Mouse (Mus musculus) kidney, embryonic 16.5 days (tissue): ENCODE measurements around the gene Mxra8. TPM values are rescaled to one million over a fixed set of nuclear protein-coding genes. Genes with fewer than 3 reads are reported as not detected.

Source experiments
- ATAC-seq: fragments of 200-750 bp; cut with Nextera tagmentation; 2 replicates; pipeline ENCODE4 v1.8.0; 2017; ENCODE audit warnings: moderate TSS enrichment; ENCODE audit not compliant: low FRiP score, low TSS enrichment
- H3K27ac ChIP-seq: fragments of 300-500 bp; sonication (generic); 2 replicates; pipeline ENCODE4 v1.5.1; 2014; ENCODE audit warnings: low read length
- H3K27me3 ChIP-seq: fragments of 300-500 bp; sonication (generic); 2 replicates; pipeline ENCODE4 v1.6.1; 2014; ENCODE audit warnings: low read length, control low read depth, mixed read lengths; ENCODE audit not compliant: insufficient read depth
- H3K36me3 ChIP-seq: fragments of 300-500 bp; sonication (generic); 2 replicates; pipeline ENCODE4 v1.6.1; 2014; ENCODE audit warnings: low read length, control low read depth, mixed read lengths; ENCODE audit not compliant: insufficient read depth
- H3K4me1 ChIP-seq: fragments of 300-500 bp; sonication (generic); 2 replicates; pipeline ENCODE4 v1.6.1; 2014; ENCODE audit warnings: low read length, control low read depth, mixed read lengths; ENCODE audit not compliant: insufficient read depth
- H3K4me2 ChIP-seq: fragments of 300-500 bp; sonication (generic); replicated peaks from 2 replicates; pipeline ENCODE4 v1.6.1; 2014; ENCODE audit warnings: low read depth, low read length
- H3K4me3 ChIP-seq: fragments of 300-500 bp; sonication (generic); 2 replicates; pipeline ENCODE4 v1.5.1; 2014; ENCODE audit warnings: mild to moderate bottlenecking, low read length
- H3K9ac ChIP-seq: fragments of 300-500 bp; sonication (generic); replicated peaks from 2 replicates; pipeline ENCODE4 v1.6.1; 2014; ENCODE audit warnings: low read length
- H3K9me3 ChIP-seq: fragments of 300-500 bp; sonication (generic); 2 replicates; pipeline ENCODE4 v1.6.1; 2016; ENCODE audit warnings: low read length, control low read depth
- WGBS: fragments of 180-500 bp; shearing (Covaris S2); extraction: QIAGEN DNeasy Blood & Tissue Kit; methylation state at CpG from one replicate; pipeline ENCODE4 v1.1.7; 2014; 5-methylcytosine and 5-hydroxymethylcytosine counted together
- polyA plus RNA-seq: library from polyadenylated mRNA; unstranded; fragments of >200 nt; fragmentation: Nextera tagmentation; extraction: Ambion mirVana; gene quantifications from 2 replicates; pipeline ENCODE4 v1.2.1, GENCODE M21; 2015

Mxra8 gene
- polyA plus RNA-seq, 1 experiment from 2014 or later, result 119 TPM

GRCm38 (mm10) chr4:155886330-155886729 lies 46.9 kb downstream of the Mxra8 start:
- peaks cover 12% of the 10 kb centered on the region for H3K4me1 ChIP-seq
- H3K9me3 ChIP-seq, result no peaks in the 10 kb centered on the region
- H3K4me3 ChIP-seq, result no peak overlapping the region
- H3K36me3 ChIP-seq, result peaks cover 51% of the 10 kb centered on the region
- H3K9ac ChIP-seq, result no peak overlapping the region
- no peak for ATAC-seq
- WGBS, result 91% methylated on average over 5 of the region's 5 CpGs
- H3K27me3 ChIP-seq, result no peaks in the 10 kb centered on the region
- H3K4me2 ChIP-seq, result no peak overlapping the region
- H3K27ac ChIP-seq, result no peak overlapping the region

- no peak for ATAC-seq
- whole genome bisulfite sequencing, result 91% methylated on average over 10 of the region's 10 CpGs
- peaks cover 51% of the 10 kb centered on the region for H3K36me3 ChIP-seq
- no peak overlapping the region for H3K4me2 ChIP-seq
- H3K4me1 ChIP-seq, result peaks cover 13% of the 10 kb centered on the region
- H3K27me3 ChIP-seq, result no peaks in the 10 kb centered on the region
- H3K9me3 ChIP-seq, result no peaks in the 10 kb centered on the region
- H3K4me3 ChIP-seq, result no peak overlapping the region
- H3K27ac ChIP-seq, result no peak overlapping the region
- H3K9ac ChIP-seq, result no peak overlapping the region
Observed at GRCm38 (mm10) chr4:155887674-155888073, 48.2 kb downstream of the Mxra8 start.

- Histone ChIP-seq H3K27ac (no peak overlapping the region), H3K36me3 (peaks cover 51% of the 10 kb centered on the region), H3K9ac (no peak overlapping the region), H3K27me3 (no peaks in the 10 kb centered on the region), H3K4me2 (no peak overlapping the region), H3K4me3 (no peak overlapping the region), H3K9me3 (no peaks in the 10 kb centered on the region), H3K4me1 (peaks cover 18% of the 10 kb centered on the region)
- no peak for ATAC-seq
- WGBS, result 93% methylated on average over 9 of the region's 9 CpGs
Observed at GRCm38 (mm10) chr4:155888181-155888580, 48.7 kb downstream of the Mxra8 start.

GRCm38 (mm10) chr4:155889316-155889715 lies 49.8 kb downstream of the Mxra8 start:
- no peaks in the 10 kb centered on the region for H3K27me3 ChIP-seq
- H3K4me2 ChIP-seq, result no peak overlapping the region
- no peaks in the 10 kb centered on the region for H3K9me3 ChIP-seq
- peaks cover 25% of the 10 kb centered on the region for H3K4me1 ChIP-seq
- no peak overlapping the region for H3K9ac ChIP-seq
- H3K27ac ChIP-seq, result no peak overlapping the region
- WGBS, result 88% methylated on average over 5 of the region's 5 CpGs
- ATAC-seq, result no peak
- peaks cover 49% of the 10 kb centered on the region for H3K36me3 ChIP-seq
- no peak overlapping the region for H3K4me3 ChIP-seq

GRCm38 (mm10) chr4:155891011-155891471 lies 51.6 kb downstream of the Mxra8 start:
- peaks cover 36% of the 10 kb centered on the region for H3K36me3 ChIP-seq
- H3K27me3 ChIP-seq, result no peaks in the 10 kb centered on the region
- peak; percentile 0; the same call in 1 of the 2 replicates for ATAC-seq
- peak overlapping the region; percentile 97 for H3K4me2 ChIP-seq
- under 1% methylated on average over 34 of the region's 34 CpGs for WGBS
- H3K4me3 ChIP-seq, result peak overlapping the region; percentile 82
- H3K9me3 ChIP-seq, result no peaks in the 10 kb centered on the region
- peak overlapping the region; percentile 87 for H3K9ac ChIP-seq
- 0 out of 2 replicates have a peak overlapping the region, but pooled peaks have one; percentile 20 for H3K27ac ChIP-seq
- H3K4me1 ChIP-seq, result peaks cover 37% of the 10 kb centered on the region

GRCm38 (mm10) chr4:155891551-155892001 lies 52.1 kb downstream of the Mxra8 start, which contains the start of the genes Pusl1 and Acap3:
TSS of gene Pusl1 (minus strand) at chr4:155891781.
TSS of gene Acap3 (plus strand) at chr4:155891822.
- peak; percentile 89 for ATAC-seq
- under 1% methylated on average over 52 of the region's 52 CpGs for WGBS
- Histone ChIP-seq H3K36me3 (peaks cover 31% of the 10 kb centered on the region), H3K27me3 (no peaks in the 10 kb centered on the region), H3K9ac (peak within 1 kb of the TSS; percentile 87), H3K4me3 (peak within 1 kb of the TSS; percentile 82), H3K27ac (peak within 1 kb of the TSS; percentile 97), H3K4me1 (peaks cover 37% of the 10 kb centered on the region), H3K4me2 (peak within 1 kb of the TSS; percentile 97), H3K9me3 (no peaks in the 10 kb centered on the region)

GRCm38 (mm10) chr4:155892017-155892416 lies 52.5 kb downstream of the Mxra8 start:
- ATAC-seq, result peak; percentile 91
- peaks cover 37% of the 10 kb centered on the region for H3K4me1 ChIP-seq
- H3K27me3 ChIP-seq, result no peaks in the 10 kb centered on the region
- peak overlapping the region; percentile 82 for H3K4me3 ChIP-seq
- H3K9me3 ChIP-seq, result no peaks in the 10 kb centered on the region
- H3K4me2 ChIP-seq, result peak overlapping the region; percentile 97
- under 1% methylated on average over 56 of the region's 56 CpGs for WGBS
- H3K36me3 ChIP-seq, result peaks cover 30% of the 10 kb centered on the region
- peak overlapping the region; percentile 97 for H3K27ac ChIP-seq
- H3K9ac ChIP-seq, result peak overlapping the region; percentile 87

- Histone ChIP-seq H3K4me1 (peaks cover 37% of the 10 kb centered on the region), H3K9me3 (no peaks in the 10 kb centered on the region), H3K4me3 (peak overlapping the region; percentile 82), H3K27me3 (no peaks in the 10 kb centered on the region), H3K9ac (peak overlapping the region; percentile 87), H3K27ac (peak overlapping the region; percentile 97), H3K4me2 (peak overlapping the region; percentile 97), H3K36me3 (peaks cover 25% of the 10 kb centered on the region)
- peak; percentile 43; the same call in 1 of the 2 replicates for ATAC-seq
- 4% methylated on average over 37 of the region's 37 CpGs for WGBS
Observed at GRCm38 (mm10) chr4:155892438-155893211, 53.1 kb downstream of the Mxra8 start.

GRCm38 (mm10) chr4:155893212-155893690 lies 53.8 kb downstream of the Mxra8 start:
- ATAC-seq, result no peak
- peaks cover 18% of the 10 kb centered on the region for H3K36me3 ChIP-seq
- peak overlapping the region; percentile 82 for H3K4me3 ChIP-seq
- H3K4me1 ChIP-seq, result peaks cover 37% of the 10 kb centered on the region
- 67% methylated on average over 8 of the region's 8 CpGs for WGBS
- H3K4me2 ChIP-seq, result peak overlapping the region; percentile 97
- no peaks in the 10 kb centered on the region for H3K9me3 ChIP-seq
- peak overlapping the region; percentile 87 for H3K9ac ChIP-seq
- no peak overlapping the region for H3K27ac ChIP-seq
- no peaks in the 10 kb centered on the region for H3K27me3 ChIP-seq
